Mouse (Mus musculus) neural tube, embryonic 12.5 days (tissue): Measurements from ENCODE around the gene Olfr49. TPM values are rescaled to one million over a fixed set of nuclear protein-coding genes. Genes with fewer than 3 reads are reported as not detected.
"Not testable (repeated sequence)": the region's sequence is repeated elsewhere in the genome, so short reads cannot be mapped to it uniquely, and the experiment has no call there.

Experiments
- ATAC-seq: fragments of 200-750 bp; cut with Nextera tagmentation; 2 replicates; pipeline ENCODE4 v1.8.0; 2017; ENCODE audit warnings: low read depth, mild to moderate bottlenecking, moderate TSS enrichment, moderate library complexity; ENCODE audit not compliant: low FRiP score
- H3K27ac ChIP-seq: fragments of 300-500 bp; sonication (generic); 2 replicates; pipeline ENCODE4 v1.5.1; 2016
- H3K27me3 ChIP-seq: fragments of 300-500 bp; sonication (generic); replicated peaks from 2 replicates; pipeline ENCODE4 v1.6.1; 2016; ENCODE audit warnings: mild to moderate bottlenecking
- H3K36me3 ChIP-seq: fragments of 300-500 bp; sonication (generic); 2 replicates; pipeline ENCODE4 v1.6.1; 2016; ENCODE audit warnings: mild to moderate bottlenecking
- H3K4me1 ChIP-seq: fragments of 300-500 bp; sonication (generic); 2 replicates; pipeline ENCODE4 v1.6.1; 2016
- H3K4me2 ChIP-seq: fragments of 300-500 bp; sonication (generic); replicated peaks from 2 replicates; pipeline ENCODE4 v1.6.1; 2016; ENCODE audit warnings: mild to moderate bottlenecking
- H3K4me3 ChIP-seq: fragments of 300-500 bp; sonication (generic); 2 replicates; pipeline ENCODE4 v1.5.1; 2016
- H3K9ac ChIP-seq: fragments of 300-500 bp; sonication (generic); 2 replicates; pipeline ENCODE4 v1.6.1; 2016; ENCODE audit warnings: mild to moderate bottlenecking
- H3K9me3 ChIP-seq: fragments of 300-500 bp; sonication (generic); 2 replicates; pipeline ENCODE4 v1.6.1; 2016; ENCODE audit warnings: mild to moderate bottlenecking
- WGBS: fragments of 180-500 bp; shearing (Covaris S2); methylation state at CpG from one replicate; pipeline ENCODE4 v1.1.7; 2016; 5-methylcytosine and 5-hydroxymethylcytosine counted together
- polyA plus RNA-seq: library from polyadenylated mRNA; unstranded; fragments of >200 nt; fragmentation: Nextera tagmentation; extraction: Ambion mirVana; gene quantifications from 2 replicates; pipeline ENCODE4 v1.2.1, GENCODE M21; 2016

Gene Olfr49
- polyA plus RNA-seq, 1 experiment from 2014 or later = not detected

GRCm38 (mm10) chr14:54236881-54237280 is 47.9 kb downstream of the Olfr49 start:
- peaks cover 32% of the 10 kb centered on the region for H3K36me3 ChIP-seq

GRCm38 (mm10) chr14:54235825-54236540 is 48.8 kb downstream of the Olfr49 start:
- ATAC-seq = no peak
- peaks cover 26% of the 10 kb centered on the region for H3K4me1 ChIP-seq
- no peak overlapping the region for H3K4me2 ChIP-seq
- no peak overlapping the region for H3K4me3 ChIP-seq
- no peak overlapping the region for H3K9ac ChIP-seq
- H3K36me3 ChIP-seq = peaks cover 23% of the 10 kb centered on the region
- no peaks in the 10 kb centered on the region for H3K9me3 ChIP-seq
- 92% methylated on average over 5 of the region's 5 CpGs for WGBS
- no peaks in the 10 kb centered on the region for H3K27me3 ChIP-seq
- no peak overlapping the region for H3K27ac ChIP-seq

More at GRCm38 (mm10) chr14:54236881-54237280, 47.9 kb downstream of the Olfr49 start:
- no peak for ATAC-seq
- 94% methylated on average over 5 of the region's 5 CpGs for WGBS
- peaks cover 22% of the 10 kb centered on the region for H3K4me1 ChIP-seq
- no peak overlapping the region for H3K9ac ChIP-seq
- H3K4me2 ChIP-seq = no peak overlapping the region
- no peak overlapping the region for H3K4me3 ChIP-seq
- H3K27ac ChIP-seq = no peak overlapping the region
- no peaks in the 10 kb centered on the region for H3K27me3 ChIP-seq
- no peaks in the 10 kb centered on the region for H3K9me3 ChIP-seq

DNA sequence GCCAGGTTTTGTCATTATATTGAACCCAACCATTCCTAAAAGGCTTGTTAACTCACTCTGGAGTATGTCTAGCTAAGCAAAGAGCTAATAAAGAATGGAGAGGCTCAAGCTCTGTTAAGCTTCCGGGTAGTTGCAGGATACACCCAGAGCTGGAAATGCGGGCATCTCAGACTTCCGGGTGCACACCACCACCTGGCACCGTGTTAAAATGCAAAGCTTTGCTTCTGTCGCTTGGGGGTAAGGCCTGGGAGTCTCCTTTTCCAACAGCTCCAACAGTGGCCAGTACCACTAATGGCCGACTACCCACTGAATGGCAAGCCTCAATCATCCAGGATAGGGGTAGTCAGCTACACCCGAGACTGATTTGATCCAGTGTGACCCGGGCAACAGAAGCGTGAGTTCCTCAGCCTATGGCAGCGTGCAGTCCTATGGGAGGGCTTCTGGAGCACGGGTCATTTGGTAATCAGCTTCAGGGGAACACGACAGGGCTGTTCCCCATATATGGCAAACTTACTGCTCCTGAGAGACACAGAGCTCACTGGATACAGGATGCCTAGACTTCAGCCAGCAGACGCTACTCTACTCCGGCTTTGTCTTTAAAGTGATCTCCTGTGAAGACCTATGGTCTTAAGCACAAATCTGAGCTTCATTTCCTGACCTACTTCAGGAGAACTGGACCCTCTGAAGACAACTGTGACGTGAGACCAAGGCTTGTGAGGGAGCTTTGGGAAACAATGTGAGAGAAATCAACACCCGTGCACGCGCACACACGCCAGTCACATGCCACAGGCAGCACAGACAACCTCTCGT is 50.3 kb downstream of the Olfr49 start:
- Histone ChIP-seq H3K9me3 (no peaks in the 10 kb centered on the region), H3K4me2 (no peak overlapping the region), H3K36me3 (peaks cover 18% of the 10 kb centered on the region; the same call in 1 of the 2 replicates), H3K27ac (no peak overlapping the region), H3K4me1 (peaks cover 27% of the 10 kb centered on the region), H3K27me3 (no peaks in the 10 kb centered on the region), H3K9ac (no peak overlapping the region), H3K4me3 (no peak overlapping the region)
- WGBS = 72% methylated on average over 20 of the region's 20 CpGs
- ATAC-seq = no peak

DNA sequence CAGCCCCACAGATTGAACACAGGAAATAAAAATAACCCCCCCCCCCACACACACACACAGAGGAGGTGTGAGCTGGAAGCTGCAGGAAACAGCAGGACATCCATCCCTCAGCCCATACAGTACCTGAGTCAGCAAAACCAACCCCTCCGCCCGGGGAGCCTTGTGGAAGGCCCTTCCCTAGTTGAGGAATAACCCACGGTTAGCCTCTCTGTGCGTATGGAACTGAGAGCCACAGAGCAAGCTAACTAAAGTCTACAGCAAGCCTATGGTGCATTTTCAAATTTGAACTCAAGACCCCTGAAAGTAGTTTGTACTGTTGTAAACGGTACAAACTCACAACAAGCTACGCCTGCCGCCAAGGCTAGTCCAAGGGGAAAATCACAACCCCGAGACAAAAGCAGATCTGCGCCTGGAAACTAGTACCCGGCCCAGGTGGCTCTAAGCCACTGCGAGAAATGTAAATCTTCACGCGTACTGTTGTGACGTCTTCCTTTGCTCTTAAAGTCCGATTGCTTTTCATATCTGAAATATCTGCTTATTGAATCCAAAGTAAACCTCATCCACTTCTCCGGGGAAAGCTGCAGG is 51.1 kb downstream of the Olfr49 start:
- peaks cover 18% of the 10 kb centered on the region; the same call in 1 of the 2 replicates for H3K36me3 ChIP-seq
- WGBS = 73% methylated on average over 16 of the region's 16 CpGs
- H3K27ac ChIP-seq = no peak overlapping the region
- ATAC-seq = no peak
- peaks cover 35% of the 10 kb centered on the region for H3K4me1 ChIP-seq
- no peak overlapping the region for H3K9ac ChIP-seq
- H3K4me3 ChIP-seq = no peak overlapping the region
- no peaks in the 10 kb centered on the region for H3K9me3 ChIP-seq
- peak overlapping the region; percentile 9; the same call in 1 of the 2 replicates for H3K4me2 ChIP-seq
- H3K27me3 ChIP-seq = no peaks in the 10 kb centered on the region

DNA sequence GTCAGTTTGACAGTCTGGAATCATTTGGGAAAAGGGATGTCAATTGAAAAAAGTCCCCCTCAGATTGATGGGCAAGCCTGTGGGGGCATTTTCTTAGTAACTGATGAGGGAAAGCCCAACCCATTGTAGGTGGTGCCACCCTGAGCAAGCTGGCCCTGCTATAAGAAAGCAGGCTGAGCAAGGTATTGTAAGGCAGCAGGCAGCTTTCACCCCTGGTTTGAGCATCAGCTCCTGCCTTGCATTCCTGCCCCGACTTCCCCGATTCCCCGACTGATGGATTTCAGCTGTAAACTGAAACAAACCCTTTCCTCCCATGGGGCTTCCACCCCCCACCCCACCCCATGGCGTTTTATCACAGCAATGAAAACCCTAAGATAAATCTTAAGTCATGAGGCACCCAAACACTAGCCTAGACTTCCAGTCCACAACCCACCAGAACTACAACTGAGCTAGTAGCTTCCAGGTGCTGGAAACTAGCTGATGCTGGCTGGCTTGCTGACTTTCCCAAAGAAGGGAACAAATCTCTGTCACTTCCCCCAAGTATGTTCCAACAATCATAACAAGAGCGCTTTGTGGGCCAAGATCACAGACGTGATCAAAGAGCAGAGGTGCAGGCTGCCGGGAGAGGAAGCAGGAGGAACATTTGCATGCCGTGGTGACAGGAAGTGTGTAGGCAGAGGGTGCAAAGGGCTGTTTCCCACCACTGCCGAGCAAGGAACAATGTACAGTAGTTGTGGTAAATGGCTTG is 51.8 kb downstream of the Olfr49 start:
- Histone ChIP-seq H3K4me2 (peak overlapping the region; percentile 9; the same call in 1 of the 2 replicates), H3K36me3 (peaks cover 18% of the 10 kb centered on the region; the same call in 1 of the 2 replicates), H3K9ac (peak overlapping the region; percentile 26; the same call in 1 of the 2 replicates), H3K4me1 (peaks cover 41% of the 10 kb centered on the region), H3K4me3 (no peak overlapping the region), H3K27ac (no peak overlapping the region), H3K9me3 (no peaks in the 10 kb centered on the region), H3K27me3 (no peaks in the 10 kb centered on the region)
- 34% methylated on average over 9 of the region's 9 CpGs for WGBS
- ATAC-seq = no peak

DNA sequence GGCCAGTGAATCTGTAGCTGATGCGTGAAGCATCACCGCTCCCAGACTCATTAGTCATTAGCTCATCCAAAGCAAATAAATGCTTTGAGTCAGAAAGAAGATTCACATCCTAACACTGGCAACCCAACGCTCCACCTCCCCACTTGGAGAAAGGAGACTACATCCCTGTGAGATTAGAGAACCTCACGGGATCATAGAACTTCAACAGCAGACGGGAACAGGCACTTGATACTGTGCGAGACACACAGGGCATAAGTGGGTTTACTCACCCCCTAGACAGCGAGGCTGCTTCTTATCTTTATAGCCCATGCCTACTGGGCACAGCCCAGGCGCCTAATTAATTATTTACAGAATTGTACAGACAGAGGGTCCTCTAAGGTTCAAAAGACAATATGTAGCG is 52.6 kb downstream of the Olfr49 start:
- Histone ChIP-seq H3K27me3 (no peaks in the 10 kb centered on the region), H3K9ac (no peak overlapping the region), H3K4me1 (peaks cover 41% of the 10 kb centered on the region), H3K36me3 (peaks cover 18% of the 10 kb centered on the region; the same call in 1 of the 2 replicates), H3K27ac (no peak overlapping the region), H3K9me3 (no peaks in the 10 kb centered on the region), H3K4me3 (no peak overlapping the region), H3K4me2 (0 out of 2 replicates have a peak overlapping the region, but pooled peaks have one; percentile 7)
- 52% methylated on average over 9 of the region's 9 CpGs for WGBS
- ATAC-seq = no peak

DNA sequence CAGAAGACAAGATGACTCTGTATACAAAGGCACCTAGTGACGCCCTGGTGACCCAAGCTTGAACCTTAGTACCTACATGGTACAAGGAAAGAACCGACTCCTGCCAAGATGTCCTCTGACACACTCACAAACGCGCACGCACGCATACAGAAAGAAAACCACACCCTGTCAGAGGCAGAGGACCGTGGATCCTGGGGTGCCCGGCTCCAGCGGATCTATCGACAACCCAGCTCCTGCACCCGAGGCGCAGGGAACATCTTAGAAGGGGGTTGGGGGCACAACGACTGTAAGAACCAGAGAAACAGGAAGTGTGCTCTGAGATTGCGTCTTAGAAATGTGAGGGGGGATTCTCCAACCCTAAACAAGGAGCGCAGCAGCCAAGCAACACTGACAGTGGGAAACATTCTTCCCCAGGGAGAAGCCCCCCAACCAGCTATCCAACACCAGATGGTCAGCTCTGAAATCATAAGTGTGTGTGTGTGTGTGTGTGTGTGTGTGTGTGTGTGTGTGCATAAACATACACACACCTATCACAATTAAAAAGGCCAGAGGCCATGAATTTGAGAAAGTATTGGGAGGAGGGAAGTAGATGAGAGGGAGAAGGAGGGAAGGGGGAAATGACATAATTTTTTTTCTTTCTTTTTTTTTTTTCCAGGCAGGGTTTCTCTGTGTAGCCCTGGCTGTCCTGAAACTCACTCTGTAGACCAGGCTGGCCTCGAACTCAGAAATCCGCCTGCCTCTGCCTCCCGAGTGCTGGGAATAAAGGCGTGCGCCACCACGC is 53.4 kb downstream of the Olfr49 start:
- H3K9ac ChIP-seq = no peak overlapping the region
- H3K4me1 ChIP-seq = peaks cover 41% of the 10 kb centered on the region
- no peak for ATAC-seq
- no peak overlapping the region for H3K4me2 ChIP-seq
- 85% methylated on average over 21 of the region's 21 CpGs for WGBS
- no peak overlapping the region for H3K27ac ChIP-seq
- H3K36me3 ChIP-seq = peaks cover 18% of the 10 kb centered on the region; the same call in 1 of the 2 replicates
- H3K9me3 ChIP-seq = no peaks in the 10 kb centered on the region
- H3K4me3 ChIP-seq = no peak overlapping the region
- no peaks in the 10 kb centered on the region for H3K27me3 ChIP-seq

DNA sequence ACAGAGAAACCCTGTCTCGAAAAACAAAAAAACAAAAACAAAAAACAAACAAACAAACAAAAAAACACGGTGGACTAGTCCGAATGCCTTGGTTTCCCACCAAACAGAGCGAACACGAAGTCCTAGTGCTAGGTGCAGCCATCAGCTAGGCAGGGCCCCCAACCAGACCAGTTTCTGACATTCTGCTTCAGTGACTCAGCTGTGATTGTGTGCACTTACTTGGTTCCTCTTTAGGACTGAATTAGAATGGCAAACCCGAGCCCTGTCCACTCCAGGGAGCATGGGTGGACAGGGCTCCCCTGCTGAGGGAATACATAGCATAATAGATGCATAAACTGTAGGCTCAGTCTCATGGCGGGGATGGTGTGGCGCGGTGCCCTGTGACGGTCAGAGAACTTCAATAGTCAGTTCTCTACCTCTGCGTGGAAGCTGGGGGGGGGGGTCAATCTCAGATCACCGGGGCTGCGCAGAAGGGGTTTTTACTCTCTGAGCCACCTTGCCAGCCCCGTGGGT is 54.0 kb downstream of the Olfr49 start:
- no peaks in the 10 kb centered on the region for H3K9me3 ChIP-seq
- H3K36me3 ChIP-seq = peaks cover 17% of the 10 kb centered on the region; the same call in 1 of the 2 replicates
- H3K27me3 ChIP-seq = no peaks in the 10 kb centered on the region
- H3K9ac ChIP-seq = no peak overlapping the region
- no peak overlapping the region for H3K4me3 ChIP-seq
- 84% methylated on average over 14 of the region's 14 CpGs for WGBS
- H3K27ac ChIP-seq = no peak overlapping the region
- H3K4me2 ChIP-seq = no peak overlapping the region
- peaks cover 41% of the 10 kb centered on the region for H3K4me1 ChIP-seq
- ATAC-seq = no peak

DNA sequence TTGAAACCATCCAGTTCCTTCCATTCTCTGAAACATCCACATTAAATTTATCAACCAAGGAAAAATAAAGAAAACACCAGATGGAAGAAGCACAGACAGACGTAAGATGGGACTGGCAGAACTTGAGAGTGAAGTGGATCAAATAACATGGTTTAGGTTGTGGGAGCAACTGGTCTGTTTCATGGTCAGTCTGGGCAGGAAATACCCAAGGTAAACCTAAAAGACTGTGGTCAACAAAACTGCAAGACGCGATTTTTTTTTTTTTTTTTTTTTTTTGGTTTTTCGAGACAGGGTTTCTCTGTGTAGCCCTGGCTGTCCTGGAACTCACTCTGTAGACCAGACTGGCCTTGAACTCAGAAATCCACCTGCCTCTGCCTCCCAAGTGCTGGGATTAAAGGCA is 54.9 kb downstream of the Olfr49 start:
- ATAC-seq, H3K27ac ChIP-seq: not testable (repeated sequence)
- WGBS = 89% methylated on average over 3 of the region's 4 CpGs

GRCm38 (mm10) chr14:54228933-54229713 is 55.6 kb downstream of the Olfr49 start:
- WGBS = 8% methylated on average over 25 of the region's 25 CpGs
- peak overlapping the region; percentile 52 for H3K9ac ChIP-seq
- peak; percentile 51 for ATAC-seq
- H3K4me1 ChIP-seq = peaks cover 49% of the 10 kb centered on the region
- H3K4me2 ChIP-seq = peak overlapping the region; percentile 69
- H3K4me3 ChIP-seq = peak overlapping the region; percentile 24
- H3K27me3 ChIP-seq = no peaks in the 10 kb centered on the region
- 0 out of 2 replicates have a peak, but pooled peaks cover 1% of the 10 kb centered on the region for H3K36me3 ChIP-seq
- no peaks in the 10 kb centered on the region for H3K9me3 ChIP-seq
- H3K27ac ChIP-seq = peak overlapping the region; percentile 54

More for the DNA sequence above, 54.9 kb downstream of the Olfr49 start:
- H3K9ac ChIP-seq, H3K27me3 ChIP-seq, H3K4me2 ChIP-seq, H3K9me3 ChIP-seq, H3K36me3 ChIP-seq, H3K4me3 ChIP-seq: not testable (repeated sequence)
- peaks cover 43% of the 10 kb centered on the region for H3K4me1 ChIP-seq
